In genomic region chr14:124180265-124180664, GRCm38 (mm10) we compare ENCODE assay signal across 22 mouse cellular contexts.
"Had no signal": no experiment of that assay in that cellular context is flagged by ENCODE, and none has a peak within 500 bp of the region (broad histone marks: within the 10 kb centered on the region; RNA-seq: fewer than 3 reads in every experiment).

No protein-coding gene starts in this region.

- ATAC-seq: hindbrain, embryonic 16.5 days; hindbrain, postnatal 0 days; inflammation-experienced regulatory T-cells, adult 6 months; intestine, embryonic 15.5 days; intestine, embryonic 16.5 days; intestine, postnatal 0 days had no signal

- DNase-seq: heart, postnatal 10 days; heart, postnatal 14 days; heart, postnatal 36 days; heart, postnatal 4 days; kidney, adult 11 months; kidney, adult 18-20 months; kidney, adult 2 months; kidney, adult 8-10 months; kidney, adult 9 months; kidney, postnatal 10 days; kidney, postnatal 14 days; kidney, postnatal 25 days; kidney, postnatal 36 days; kidney, postnatal 4 days; layer of hippocampus, adult 9-11 months; layer of hippocampus, postnatal 36 days had no signal
